7 mouse cellular contexts compared by ENCODE assay signal in the genomic region with DNA sequence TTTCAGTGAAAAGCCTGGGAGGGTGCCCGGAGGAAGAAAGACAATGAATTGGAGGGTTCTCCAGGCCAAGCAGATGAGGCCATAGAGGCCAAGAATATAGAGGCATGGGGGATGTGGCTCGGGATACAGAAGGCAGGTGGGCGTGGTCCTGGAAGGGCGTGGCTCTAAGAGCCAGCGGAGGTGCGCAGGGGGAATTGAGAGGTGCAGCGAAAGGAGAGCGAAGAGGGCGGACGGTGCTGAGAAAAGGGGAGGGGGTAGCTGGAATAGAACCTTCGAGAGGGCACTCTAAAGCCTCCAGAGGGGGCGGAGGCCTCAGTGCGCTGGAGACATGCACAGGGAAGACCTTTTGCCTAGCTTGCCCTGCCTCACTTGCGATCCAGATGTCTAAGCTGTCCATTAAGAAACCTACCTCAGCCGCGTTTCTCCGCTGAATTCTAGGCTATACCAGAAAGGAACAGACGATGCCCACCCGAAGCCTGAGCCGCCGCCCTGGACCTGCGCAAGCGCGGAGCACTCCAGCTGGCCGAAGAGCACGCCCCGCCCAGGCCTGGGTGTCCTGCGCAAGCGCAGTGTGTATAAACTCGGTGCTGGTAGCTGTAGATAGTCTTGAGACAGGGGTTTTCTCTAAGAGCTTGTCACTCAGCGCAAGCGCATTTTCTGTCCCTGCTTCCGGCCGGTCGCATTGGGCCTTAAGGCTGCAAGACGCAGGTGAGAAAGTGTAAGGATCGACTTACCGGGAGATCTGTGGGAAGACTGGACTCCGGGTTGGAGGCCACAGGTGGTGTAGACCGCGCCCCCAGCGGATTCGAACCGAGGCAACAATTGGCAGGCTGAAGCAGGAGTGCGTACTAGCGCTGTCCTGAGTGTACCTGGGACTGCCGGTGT. TPM values are rescaled to one million over a fixed set of nuclear protein-coding genes. Genes with fewer than 3 reads are reported as not detected.
DNase-seq lines count a peak whose midpoint lies in the region; ATAC-seq lines count a peak whose summit lies in the region.

TSS of gene Prmt2 (minus strand) at position 525 of the 885 bp plus-strand sequence.

- WGBS in intestine, embryonic 15.5 days, result under 1% methylated on average over 47 of the region's 47 CpGs
- WGBS in midbrain, embryonic 10.5 days, result under 1% methylated on average over 47 of the region's 47 CpGs

- H3K9ac ChIP-seq in intestine, embryonic 15.5 days, result peak within 1 kb of the TSS; percentile 56

- H3K27me3 ChIP-seq in intestine, embryonic 15.5 days (replicated peaks), result no peaks in the 10 kb centered on the region
- H3K27me3 ChIP-seq in midbrain, embryonic 10.5 days (ENCODE audit: low read depth, poor library complexity, severe bottlenecking), result peaks cover 5% of the 10 kb centered on the region; the same call in 1 of the 2 replicates

- no peaks in the 10 kb centered on the region for H3K36me3 ChIP-seq in intestine, embryonic 15.5 days
- H3K36me3 ChIP-seq in midbrain, embryonic 10.5 days, result peaks cover 6% of the 10 kb centered on the region; the same call in 1 of the 2 replicates

- peak; percentile 100 for ATAC-seq in intestine, embryonic 15.5 days

- DNase-seq in adrenal gland, adult 2 months, result peak; percentile 94
- DNase-seq in embryo, embryonic 11.5 days (ENCODE audit: low read depth, low spot score), result peak; percentile 90
- peak; percentile 85 for DNase-seq in gastrocnemius, postnatal 36 days
- DNase-seq in left cerebral cortex, postnatal 25 days (ENCODE audit: low spot score in 2 of 2), result peak; percentile 90 to 93
- DNase-seq in midbrain, embryonic 10.5 days (ENCODE audit: low spot score), result peak; percentile 93
- DNase-seq in right cerebral cortex, postnatal 4 days, result peak; percentile 90

- H3K9me3 ChIP-seq in intestine, embryonic 15.5 days, result no peaks in the 10 kb centered on the region
- H3K9me3 ChIP-seq in midbrain, embryonic 10.5 days (replicated peaks), result no peaks in the 10 kb centered on the region

- H3K27ac ChIP-seq in intestine, embryonic 15.5 days, result peak within 1 kb of the TSS; percentile 88
- H3K27ac ChIP-seq in midbrain, embryonic 10.5 days (replicated peaks), result peak within 1 kb of the TSS; percentile 87

- peak within 1 kb of the TSS; percentile 85 for H3K4me2 ChIP-seq in intestine, embryonic 15.5 days (replicated peaks)

- H3K4me3 ChIP-seq in intestine, embryonic 15.5 days (replicated peaks), result peak within 1 kb of the TSS; percentile 73
- H3K4me3 ChIP-seq in midbrain, embryonic 10.5 days, result peak within 1 kb of the TSS; percentile 73

- intact Hi-C loops in gastrocnemius, postnatal 36 days (cut with DNase I), result no loop called here
- intact Hi-C loops in left cerebral cortex, postnatal 25 days (cut with DNase I), result no loop called here

- H3K4me1 ChIP-seq in intestine, embryonic 15.5 days (replicated peaks), result 0 out of 2 replicates have a peak, but pooled peaks cover 4% of the 10 kb centered on the region
- H3K4me1 ChIP-seq in midbrain, embryonic 10.5 days, result peaks cover 21% of the 10 kb centered on the region

RNA-seq across cellular contexts. Expression of gene Prmt2, which starts in this region (rescaled TPM):
- 10 to 100 TPM; 19.0 to 25.9 TPM for total RNA-seq in adrenal gland, adult 2 months (2021)
- polyA plus RNA-seq in adrenal gland, adult 2 months (2012; rRNA removed), result 22.1 and 27.4 TPM in 2 replicates
- total RNA-seq in gastrocnemius, postnatal 36 days (2021), result 1 to 10 TPM; 1.7 to 2.7 TPM
- 42.6 and 43.7 TPM in 2 replicates for polyA plus RNA-seq in intestine, embryonic 15.5 days (2015; fragmentation: Nextera tagmentation; extraction: Ambion mirVana)
- total RNA-seq in left cerebral cortex, postnatal 25 days (2021), result 10 to 100 TPM; 54.8 to 61.6 TPM
- 72.6 and 94.9 TPM in 2 replicates for polyA plus RNA-seq in midbrain, embryonic 10.5 days (2016; fragmentation: Nextera tagmentation; extraction: Ambion mirVana)

Comparison
In these comparisons a context has a peak if more than half of its experiments do, and no peak if none do; other contexts are left out.
1. Peak in every context shown above with its lines: DNase-seq, ATAC-seq, H3K4me3 ChIP-seq and H3K27ac ChIP-seq.
2. RNA of gene Prmt2 (total RNA-seq): 54.8 to 61.6 TPM in left cerebral cortex, postnatal 25 days and 19.0 to 25.9 TPM in adrenal gland, adult 2 months; 1.7 to 2.7 TPM in gastrocnemius, postnatal 36 days; every median in the first group is over 4 times any median in the second.